Mouse (Mus musculus): ENCODE data around the gene Gm6401.
"Not testable (repeated sequence)": the region's sequence is repeated elsewhere in the genome, so short reads cannot be mapped to it uniquely, and the experiment has no call there.

The Gm6401 gene

DNA sequence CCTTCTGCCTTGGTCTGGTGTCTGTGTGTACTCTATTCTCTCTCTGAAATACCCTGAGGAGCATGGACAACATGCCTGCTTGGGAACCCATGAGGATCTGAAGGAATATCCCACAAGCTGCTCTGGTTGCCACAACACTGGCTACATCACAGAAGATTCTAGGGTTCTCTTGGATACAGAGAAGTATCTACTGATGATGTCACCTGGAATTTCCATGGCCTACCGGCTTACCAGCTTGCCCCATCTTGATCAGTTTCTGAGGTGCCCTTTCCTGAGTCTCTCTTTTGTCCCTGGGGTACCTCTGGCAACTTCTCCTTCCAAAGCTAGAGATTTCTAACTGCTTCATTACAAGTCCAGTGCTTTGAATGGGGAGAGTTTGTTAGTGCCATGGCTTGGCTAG is at the start of gene Gm6401:
Gene Gm6401, minus strand, starts transcription at position 101 of the 400 bp plus-strand sequence.
- CTCF ChIA-PET, POLR2A ChIA-PET: not testable (repeated sequence)

DNA sequence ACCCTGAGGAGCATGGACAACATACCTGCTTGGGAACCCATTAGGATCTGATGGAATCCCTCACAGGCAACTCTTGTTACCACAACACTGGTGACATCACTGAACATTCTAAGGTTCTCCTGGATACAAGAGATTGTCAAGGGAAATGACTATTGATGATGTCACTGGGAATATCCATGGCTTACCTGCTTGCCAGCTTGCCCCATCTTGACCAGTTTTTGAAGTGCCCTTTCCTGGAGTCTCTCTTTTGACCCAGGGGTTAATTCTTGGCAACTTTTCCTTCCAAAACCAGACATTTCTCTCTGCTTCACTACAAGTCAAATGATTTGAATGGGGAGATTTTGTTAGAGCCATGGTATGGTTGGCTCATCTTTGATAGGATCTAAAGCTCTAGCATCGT is 15.5 kb upstream of the Gm6401 start, which contains the start of gene Gm3543:
Gene Gm3543, minus strand, starts transcription at position 101 of the 400 bp plus-strand sequence.
- POLR2A ChIA-PET: not testable (repeated sequence)

DNA sequence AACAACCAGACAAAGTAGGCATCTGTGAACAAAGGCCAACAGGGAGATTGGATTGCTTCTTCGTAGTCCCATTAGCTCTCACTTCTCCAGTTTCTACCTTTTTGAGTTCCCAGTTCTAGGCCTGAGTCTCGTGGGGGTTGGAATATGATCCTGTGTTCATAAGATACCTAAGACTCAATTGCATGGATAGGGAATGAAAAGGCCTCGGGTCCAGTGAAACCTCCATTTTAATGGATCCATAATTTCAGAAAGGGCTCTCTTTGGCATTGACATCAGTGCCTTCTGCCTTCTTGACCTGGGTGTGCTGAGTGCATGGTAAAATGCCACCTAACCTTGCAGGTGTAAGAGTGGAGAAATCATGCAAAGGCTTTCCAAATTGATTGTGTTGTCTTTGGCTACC is 869 bp upstream of the Gm6401 start:
- POLR2A ChIA-PET, CTCF ChIA-PET: not testable (repeated sequence)

More for the DNA sequence above, 15.5 kb upstream of the Gm6401 start, which contains the start of gene Gm3543:
- CTCF ChIA-PET: not testable (repeated sequence)

DNA sequence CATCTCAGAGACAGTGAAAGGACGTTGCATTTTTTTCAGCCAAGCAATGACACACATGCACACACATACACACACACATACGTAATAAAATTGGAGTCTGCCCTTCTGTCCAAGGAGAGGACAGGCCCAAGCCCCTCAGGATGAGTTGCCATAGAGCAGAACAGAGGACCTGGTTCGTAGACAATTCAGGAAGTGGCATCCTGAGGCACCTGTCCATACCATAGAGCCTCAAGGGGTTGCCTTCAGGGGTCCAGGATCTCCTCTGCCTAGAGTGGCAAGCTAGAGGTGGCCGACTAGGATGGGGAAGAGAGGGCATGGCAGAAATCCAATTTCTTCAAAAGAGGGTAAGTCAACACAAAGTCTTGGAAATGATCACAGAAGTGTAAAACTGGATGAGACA is 3.6 kb downstream of the Gm6401 start:
- CTCF ChIA-PET, POLR2A ChIA-PET: not testable (repeated sequence)

DNA sequence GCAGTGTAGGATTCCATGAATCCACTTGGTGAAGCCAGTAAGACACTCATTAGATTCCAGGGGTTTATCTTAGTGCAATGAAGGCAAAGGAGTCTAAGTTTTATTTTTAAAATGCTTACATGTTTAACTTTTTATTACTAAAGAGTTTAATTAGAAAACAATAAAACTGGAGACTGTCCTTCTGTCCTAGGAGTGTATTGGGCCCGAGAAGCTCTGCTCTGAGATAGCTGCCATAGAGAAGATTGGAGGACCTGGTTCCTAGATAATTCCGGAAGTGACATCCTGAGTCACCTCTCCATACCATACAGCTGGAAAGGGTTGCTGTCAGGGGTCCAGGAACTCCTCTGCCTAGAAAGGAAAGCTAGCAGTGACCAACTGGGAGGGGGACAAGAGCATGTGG is 24.0 kb downstream of the Gm6401 start, which contains the start of gene 1700024B05Rik:
Gene 1700024B05Rik, plus strand, starts transcription at position 301 of the 400 bp plus-strand sequence.
- POLR2A ChIA-PET, CTCF ChIA-PET: not testable (repeated sequence)

DNA sequence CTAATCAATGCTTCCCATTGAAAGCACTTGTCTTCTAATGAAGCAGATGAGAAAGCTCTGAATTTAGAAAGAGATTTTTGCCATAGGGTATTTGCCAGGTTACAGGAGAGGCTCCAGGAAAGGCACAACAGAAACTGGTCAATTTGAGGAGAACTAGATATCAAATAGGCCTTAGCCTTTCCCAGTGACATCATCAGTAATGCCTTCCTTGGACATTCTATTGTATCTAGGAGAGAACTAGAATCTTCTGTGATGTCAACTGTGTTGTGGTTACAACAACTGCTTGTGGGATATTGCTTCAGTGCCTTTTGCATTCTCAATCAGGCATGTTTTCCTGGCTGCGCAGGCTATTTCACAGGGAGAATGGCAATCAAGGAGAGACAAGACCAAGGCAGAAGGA is 43.1 kb downstream of the Gm6401 start, which contains the start of gene 1700049E17Rik1:
Gene 1700049E17Rik1, plus strand, starts transcription at position 301 of the 400 bp plus-strand sequence.
- CTCF ChIA-PET, POLR2A ChIA-PET: not testable (repeated sequence)

Data from embryonic stem cell, embryonic (primary cell).